Mouse (Mus musculus) kidney, adult 8-10 months (tissue): Measurements from ENCODE around the gene Cox17.
A peak's percentile ranks its signal among the peaks of the same experiment; 100 is the strongest.
"Not testable (repeated sequence)": the region's sequence is repeated elsewhere in the genome, so short reads cannot be mapped to it uniquely, and the experiment has no call there.

Source experiments
- DNase-seq, 2 experiments: peaks; one replicate each; pipeline ENCODE4 v3.0.0; 2022

Cox17 gene

GRCm38 (mm10) chr16:38346529-38347325 lies at the start of gene Cox17, which contains the start of gene Gm21987:
Cox17 (plus strand) TSS chr16:38346991.
Gm21987 (plus strand) TSS chr16:38347040.
- DNase-seq: peak; percentile 95 to 96

GRCm38 (mm10) chr16:38298410-38298809 lies 48.4 kb upstream of the Cox17 start:
- DNase-seq: no peak

- no peak for DNase-seq
These were observed 44.4 kb upstream of the Cox17 start for GRCm38 (mm10) chr16:38302367-38302766.

GRCm38 (mm10) chr16:38304460-38305194 lies 42.2 kb upstream of the Cox17 start:
- DNase-seq: peak; percentile 66 to 69

- peak in 1 of 2 experiments; percentile 23 for DNase-seq
These were observed 40.1 kb upstream of the Cox17 start for GRCm38 (mm10) chr16:38306571-38307220.

GRCm38 (mm10) chr16:38307221-38307605 lies 39.6 kb upstream of the Cox17 start:
- DNase-seq: no peak

GRCm38 (mm10) chr16:38307651-38308050 lies 39.1 kb upstream of the Cox17 start:
- no peak for DNase-seq

- no peak for DNase-seq
These were observed 38.6 kb upstream of the Cox17 start for GRCm38 (mm10) chr16:38308195-38308594.

- no peak for DNase-seq
These were observed 28.3 kb upstream of the Cox17 start for GRCm38 (mm10) chr16:38318492-38318891.

GRCm38 (mm10) chr16:38319087-38319486 lies 27.7 kb upstream of the Cox17 start:
- DNase-seq: no peak

- DNase-seq: peak in 1 of 2 experiments; percentile 46
These were observed 25.3 kb upstream of the Cox17 start for GRCm38 (mm10) chr16:38321452-38321935.

- DNase-seq: no peak
These were observed 22.5 kb upstream of the Cox17 start for GRCm38 (mm10) chr16:38324311-38324710.

- DNase-seq: no peak
These were observed 19.9 kb upstream of the Cox17 start for GRCm38 (mm10) chr16:38326778-38327397.

- DNase-seq: no peak
These were observed 17.5 kb upstream of the Cox17 start for GRCm38 (mm10) chr16:38329340-38329739.

- peak; percentile 54 to 71 for DNase-seq
These were observed 12.4 kb upstream of the Cox17 start for GRCm38 (mm10) chr16:38334431-38334830.

GRCm38 (mm10) chr16:38338077-38338476 lies 8.7 kb upstream of the Cox17 start:
- DNase-seq: not testable (repeated sequence)

GRCm38 (mm10) chr16:38341396-38342324 lies 5.1 kb upstream of the Cox17 start, which contains the start of gene Maats1:
Maats1 (minus strand) TSS chr16:38342143.
- DNase-seq: peak; percentile 70 to 77

- no peak for DNase-seq
These were observed 1.7 kb upstream of the Cox17 start for GRCm38 (mm10) chr16:38344941-38345725.

- DNase-seq: no peak
These were observed 797 bp downstream of the Cox17 start for GRCm38 (mm10) chr16:38347588-38347987.

- DNase-seq: no peak
These were observed 1.5 kb downstream of the Cox17 start for GRCm38 (mm10) chr16:38348217-38348761.
